Mouse (Mus musculus) hindbrain, embryonic 13.5 days (tissue): ENCODE measurements around the gene Pex19. TPM values are rescaled to one million over a fixed set of nuclear protein-coding genes. Genes with fewer than 3 reads are reported as not detected.

Source experiments
- ATAC-seq: fragments of 200-750 bp; cut with Nextera tagmentation; 2 replicates; pipeline ENCODE4 v1.8.0; 2017; ENCODE audit warnings: moderate TSS enrichment; ENCODE audit not compliant: low FRiP score
- H3K27ac ChIP-seq: fragments of 300-500 bp; sonication (generic); 2 replicates; pipeline ENCODE4 v1.5.1; 2015; ENCODE audit warnings: inconsistent platforms, mild to moderate bottlenecking, moderate library complexity
- H3K27me3 ChIP-seq: fragments of 300-500 bp; sonication (generic); 2 replicates; pipeline ENCODE4 v1.6.1; 2015; ENCODE audit warnings: mild to moderate bottlenecking, inconsistent platforms
- H3K36me3 ChIP-seq: fragments of 300-500 bp; sonication (generic); 2 replicates; pipeline ENCODE4 v1.6.1; 2015; ENCODE audit warnings: mild to moderate bottlenecking, inconsistent platforms
- H3K4me1 ChIP-seq: fragments of 300-500 bp; sonication (generic); replicated peaks from 2 replicates; pipeline ENCODE4 v1.6.1; 2015; ENCODE audit warnings: inconsistent platforms
- H3K4me2 ChIP-seq: fragments of 300-500 bp; sonication (generic); 2 replicates; pipeline ENCODE4 v1.6.1; 2015; ENCODE audit warnings: inconsistent platforms, mild to moderate bottlenecking, moderate library complexity
- H3K4me3 ChIP-seq: fragments of 300-500 bp; sonication (generic); 2 replicates; pipeline ENCODE4 v1.5.1; 2015; ENCODE audit warnings: mild to moderate bottlenecking, inconsistent platforms
- H3K9ac ChIP-seq: fragments of 300-500 bp; sonication (generic); 2 replicates; pipeline ENCODE4 v1.6.1; 2015; ENCODE audit warnings: mild to moderate bottlenecking, inconsistent platforms
- H3K9me3 ChIP-seq: fragments of 300-500 bp; sonication (generic); 2 replicates; pipeline ENCODE4 v1.6.1; 2016; ENCODE audit warnings: inconsistent platforms
- WGBS: fragments of 180-500 bp; shearing (Covaris S2); methylation state at CpG from one replicate; pipeline ENCODE4 v1.1.7; 2015; 5-methylcytosine and 5-hydroxymethylcytosine counted together
- polyA plus RNA-seq: library from polyadenylated mRNA; unstranded; fragments of >200 nt; fragmentation: Nextera tagmentation; extraction: Ambion mirVana; gene quantifications from 2 replicates; pipeline ENCODE4 v1.2.1, GENCODE M21; 2015

Gene Pex19
- polyA plus RNA-seq, result 163 and 168 TPM in 2 replicates

GRCm38 (mm10) chr1:172126376-172127347, at the start of gene Pex19:
TSS of gene Pex19 (plus strand) at chr1:172126755.
- Histone ChIP-seq H3K27me3 (no peaks in the 10 kb centered on the region), H3K4me3 (peak within 1 kb of the TSS; percentile 81), H3K9ac (peak within 1 kb of the TSS; percentile 89), H3K4me2 (peak within 1 kb of the TSS; percentile 77), H3K36me3 (peaks cover 51% of the 10 kb centered on the region), H3K9me3 (no peaks in the 10 kb centered on the region), H3K4me1 (peaks cover 22% of the 10 kb centered on the region), H3K27ac (peak within 1 kb of the TSS; percentile 64)
- ATAC-seq, result peak; percentile 97
- 1% methylated on average over 42 of the region's 42 CpGs for WGBS

- H3K4me3 ChIP-seq, result no peak overlapping the region
- no peaks in the 10 kb centered on the region for H3K27me3 ChIP-seq
- 86% methylated on average over 5 of the region's 5 CpGs for WGBS
- no peaks in the 10 kb centered on the region for H3K9me3 ChIP-seq
- no peak overlapping the region for H3K4me2 ChIP-seq
- H3K27ac ChIP-seq, result no peak overlapping the region
- no peak for ATAC-seq
- 0 out of 2 replicates have a peak overlapping the region, but pooled peaks have one; percentile 19 for H3K9ac ChIP-seq
- peaks cover 12% of the 10 kb centered on the region for H3K4me1 ChIP-seq
- H3K36me3 ChIP-seq, result peaks cover 68% of the 10 kb centered on the region
Observed at GRCm38 (mm10) chr1:172077981-172078380, 48.6 kb upstream of the Pex19 start.

DNA sequence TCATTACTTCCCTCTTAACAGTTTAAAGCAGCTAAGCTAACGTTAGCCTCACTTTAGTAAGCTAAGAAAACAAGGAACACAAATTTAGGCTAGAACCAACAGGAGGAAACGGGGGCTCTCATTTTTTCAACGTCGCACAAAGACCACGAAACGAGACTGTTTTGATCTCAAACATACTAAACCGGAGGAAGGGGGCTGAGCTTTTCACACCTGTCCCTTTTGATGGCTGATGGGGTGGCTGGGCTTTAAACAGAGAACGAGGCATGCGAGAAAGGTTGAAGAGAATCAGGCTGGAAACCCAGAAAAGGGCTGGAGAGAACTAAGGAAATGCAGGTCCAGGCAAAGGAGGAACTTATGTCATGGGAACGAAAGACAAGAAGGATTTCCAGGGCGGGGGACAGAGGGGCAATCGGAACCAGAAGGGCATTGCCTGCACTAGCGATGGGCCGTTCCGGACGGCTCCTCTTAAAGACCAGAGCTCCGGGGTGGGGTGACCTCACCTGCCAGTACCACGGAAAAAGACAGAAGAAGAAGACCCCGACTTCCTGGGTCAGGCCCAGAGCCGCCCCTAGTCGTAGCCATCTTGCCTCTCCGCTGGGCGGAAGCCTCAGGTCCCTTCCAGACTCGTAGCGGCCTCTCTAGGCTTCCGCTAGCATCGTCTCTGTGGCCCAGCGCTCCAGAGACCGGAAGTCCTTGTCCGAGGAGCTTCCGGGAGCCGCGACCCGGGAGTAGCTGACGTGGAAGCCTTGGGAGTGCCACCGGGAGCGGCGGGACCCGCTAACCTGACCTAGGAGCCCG, 44.3 kb upstream of the Pex19 start, which contains the start of the genes Copa and Ncstn:
TSS of gene Copa (plus strand) at position 429 of the 798 bp plus-strand sequence.
TSS of gene Ncstn (minus strand) at position 695 of the 798 bp plus-strand sequence.
- H3K36me3 ChIP-seq, result peaks cover 27% of the 10 kb centered on the region
- WGBS, result under 1% methylated on average over 40 of the region's 40 CpGs
- H3K4me2 ChIP-seq, result peak within 1 kb of the TSS; percentile 77
- H3K27ac ChIP-seq, result peak within 1 kb of the TSS; percentile 92
- no peaks in the 10 kb centered on the region for H3K9me3 ChIP-seq
- no peaks in the 10 kb centered on the region for H3K27me3 ChIP-seq
- peak within 1 kb of the TSS; percentile 92 for H3K4me3 ChIP-seq
- peak within 1 kb of the TSS; percentile 94 for H3K9ac ChIP-seq
- peaks cover 28% of the 10 kb centered on the region for H3K4me1 ChIP-seq
- peak; percentile 98 for ATAC-seq

DNA sequence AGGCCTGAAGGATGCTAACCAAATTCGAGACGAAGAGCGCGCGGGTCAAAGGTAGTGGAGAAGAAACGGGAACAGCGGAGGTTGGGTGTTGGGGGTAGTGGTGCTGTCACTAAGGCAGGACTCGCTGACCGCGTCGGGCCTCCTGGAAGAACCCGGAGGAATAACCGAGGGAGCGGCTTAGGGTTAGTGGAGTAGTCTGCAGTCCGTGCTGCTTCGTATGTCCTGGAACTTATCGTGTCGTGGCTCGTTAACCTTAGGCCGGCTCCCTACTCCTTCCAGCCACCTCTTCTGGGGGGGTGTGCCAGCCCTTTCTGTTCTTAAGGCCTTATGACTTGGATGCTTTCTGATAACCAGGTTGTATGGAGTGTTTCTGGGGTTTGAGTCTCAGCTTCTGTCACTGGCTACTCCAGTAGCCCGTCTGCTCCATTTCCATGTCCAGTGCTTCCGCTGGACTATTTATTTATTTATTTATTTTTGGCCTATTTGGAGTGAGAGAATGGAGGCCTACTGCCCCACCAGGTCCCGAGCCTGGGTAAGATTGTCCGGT, 43.6 kb upstream of the Pex19 start:
- Histone ChIP-seq H3K4me3 (peak overlapping the region; percentile 92), H3K4me2 (peak overlapping the region; percentile 77), H3K4me1 (peaks cover 28% of the 10 kb centered on the region), H3K27me3 (no peaks in the 10 kb centered on the region), H3K36me3 (peaks cover 22% of the 10 kb centered on the region), H3K9me3 (no peaks in the 10 kb centered on the region), H3K27ac (peak overlapping the region; percentile 92), H3K9ac (peak overlapping the region; percentile 94)
- 3% methylated on average over 24 of the region's 24 CpGs for WGBS
- peak; percentile 85; the same call in 1 of the 2 replicates for ATAC-seq

- no peak for ATAC-seq
- Histone ChIP-seq H3K9ac (no peak overlapping the region), H3K9me3 (no peaks in the 10 kb centered on the region), H3K27me3 (no peaks in the 10 kb centered on the region), H3K4me2 (no peak overlapping the region), H3K4me1 (no peaks in the 10 kb centered on the region; the same call in 1 of the 2 replicates), H3K27ac (no peak overlapping the region), H3K4me3 (no peak overlapping the region), H3K36me3 (peaks cover 77% of the 10 kb centered on the region)
- WGBS, result 59% methylated on average over 3 of the region's 3 CpGs
Observed at GRCm38 (mm10) chr1:172093522-172093921, 33.0 kb upstream of the Pex19 start.

- H3K36me3 ChIP-seq, result peaks cover 73% of the 10 kb centered on the region
- no peak overlapping the region for H3K4me3 ChIP-seq
- H3K9me3 ChIP-seq, result no peaks in the 10 kb centered on the region
- no peak for ATAC-seq
- no peak overlapping the region for H3K27ac ChIP-seq
- no peak overlapping the region for H3K9ac ChIP-seq
- no peaks in the 10 kb centered on the region for H3K27me3 ChIP-seq
- H3K4me2 ChIP-seq, result no peak overlapping the region
- no peaks in the 10 kb centered on the region; the same call in 1 of the 2 replicates for H3K4me1 ChIP-seq
Observed at GRCm38 (mm10) chr1:172094295-172094694, 32.3 kb upstream of the Pex19 start.

DNA sequence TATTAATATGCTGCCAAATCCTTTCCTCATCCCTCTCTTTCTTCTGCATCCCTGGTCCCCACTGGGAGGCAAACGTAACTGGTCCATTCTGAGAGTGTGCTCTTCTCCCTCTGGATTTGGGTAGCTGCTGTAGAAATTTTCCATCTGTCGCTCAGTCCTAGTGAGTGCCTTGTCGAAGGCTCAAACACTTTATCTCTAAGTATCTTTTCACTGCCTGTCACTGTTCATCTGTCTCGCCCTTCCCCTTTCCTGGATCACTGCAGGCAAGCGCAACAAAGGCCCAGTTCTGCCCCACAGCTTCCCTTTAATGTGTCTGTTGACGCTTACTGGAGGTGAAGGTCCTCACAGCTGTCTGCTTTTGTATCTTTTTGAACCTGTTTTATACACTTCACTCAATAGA, 31.4 kb upstream of the Pex19 start:
- no peak for ATAC-seq
- Histone ChIP-seq H3K4me3 (no peak overlapping the region), H3K36me3 (peaks cover 70% of the 10 kb centered on the region), H3K9me3 (no peaks in the 10 kb centered on the region), H3K4me1 (no peaks in the 10 kb centered on the region; the same call in 1 of the 2 replicates), H3K27me3 (no peaks in the 10 kb centered on the region), H3K9ac (no peak overlapping the region; the same call in 1 of the 2 replicates), H3K4me2 (no peak overlapping the region), H3K27ac (no peak overlapping the region)
- 33% methylated on average over 6 of the region's 6 CpGs for WGBS

DNA sequence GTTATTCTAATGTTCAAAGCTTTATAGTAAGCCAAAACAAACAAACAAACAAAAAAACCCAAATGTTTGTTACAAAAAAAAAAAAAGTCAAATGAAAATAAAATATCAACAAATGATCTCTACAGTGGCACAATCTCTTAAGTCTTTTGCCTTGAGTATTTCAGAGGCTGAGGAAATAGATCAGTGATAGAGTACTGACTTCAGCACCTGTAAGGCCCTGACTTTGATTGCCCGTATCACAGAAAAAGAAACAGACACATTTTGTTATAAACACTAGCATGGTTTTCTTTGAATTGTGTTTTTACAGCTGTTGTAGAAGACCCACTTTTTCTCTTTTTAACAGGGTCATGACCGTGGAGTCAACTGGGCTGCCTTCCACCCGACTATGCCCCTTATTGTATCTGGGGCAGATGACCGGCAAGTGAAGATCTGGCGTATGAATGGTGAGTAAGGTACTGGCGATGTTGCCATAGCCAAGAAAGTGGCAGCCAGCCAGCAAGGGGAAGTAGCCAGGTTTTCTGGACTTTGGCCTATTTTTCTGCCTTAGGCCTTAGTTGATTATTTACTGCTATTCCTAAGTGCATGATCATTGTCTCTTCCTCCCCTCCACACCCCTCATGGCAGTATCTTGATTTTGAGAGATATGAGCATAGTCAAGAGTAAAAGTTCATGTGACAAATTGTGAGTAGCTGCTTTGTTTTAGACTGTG, 27.1 kb upstream of the Pex19 start:
- Histone ChIP-seq H3K9me3 (no peaks in the 10 kb centered on the region), H3K36me3 (peaks cover 75% of the 10 kb centered on the region), H3K4me1 (no peaks in the 10 kb centered on the region; the same call in 1 of the 2 replicates), H3K9ac (no peak overlapping the region), H3K4me3 (no peak overlapping the region), H3K27ac (no peak overlapping the region), H3K27me3 (no peaks in the 10 kb centered on the region), H3K4me2 (no peak overlapping the region)
- 81% methylated on average over 6 of the region's 6 CpGs for WGBS
- no peak for ATAC-seq

- WGBS, result 88% methylated on average over 4 of the region's 4 CpGs
- peaks cover 88% of the 10 kb centered on the region for H3K36me3 ChIP-seq
- H3K9me3 ChIP-seq, result no peaks in the 10 kb centered on the region
- no peak overlapping the region for H3K4me2 ChIP-seq
- H3K9ac ChIP-seq, result no peak overlapping the region
- H3K4me1 ChIP-seq, result no peaks in the 10 kb centered on the region
- H3K27me3 ChIP-seq, result no peaks in the 10 kb centered on the region
- no peak for ATAC-seq
- no peak overlapping the region for H3K27ac ChIP-seq
- no peak overlapping the region for H3K4me3 ChIP-seq
Observed at GRCm38 (mm10) chr1:172103619-172104018, 22.9 kb upstream of the Pex19 start.

GRCm38 (mm10) chr1:172105101-172105500, 21.5 kb upstream of the Pex19 start:
- no peak overlapping the region for H3K27ac ChIP-seq
- 81% methylated on average over 11 of the region's 11 CpGs for WGBS
- H3K36me3 ChIP-seq, result peaks cover 93% of the 10 kb centered on the region
- ATAC-seq, result no peak
- no peak overlapping the region for H3K4me2 ChIP-seq
- no peaks in the 10 kb centered on the region for H3K9me3 ChIP-seq
- no peak overlapping the region for H3K4me3 ChIP-seq
- H3K4me1 ChIP-seq, result no peaks in the 10 kb centered on the region
- H3K27me3 ChIP-seq, result no peaks in the 10 kb centered on the region
- H3K9ac ChIP-seq, result no peak overlapping the region

DNA sequence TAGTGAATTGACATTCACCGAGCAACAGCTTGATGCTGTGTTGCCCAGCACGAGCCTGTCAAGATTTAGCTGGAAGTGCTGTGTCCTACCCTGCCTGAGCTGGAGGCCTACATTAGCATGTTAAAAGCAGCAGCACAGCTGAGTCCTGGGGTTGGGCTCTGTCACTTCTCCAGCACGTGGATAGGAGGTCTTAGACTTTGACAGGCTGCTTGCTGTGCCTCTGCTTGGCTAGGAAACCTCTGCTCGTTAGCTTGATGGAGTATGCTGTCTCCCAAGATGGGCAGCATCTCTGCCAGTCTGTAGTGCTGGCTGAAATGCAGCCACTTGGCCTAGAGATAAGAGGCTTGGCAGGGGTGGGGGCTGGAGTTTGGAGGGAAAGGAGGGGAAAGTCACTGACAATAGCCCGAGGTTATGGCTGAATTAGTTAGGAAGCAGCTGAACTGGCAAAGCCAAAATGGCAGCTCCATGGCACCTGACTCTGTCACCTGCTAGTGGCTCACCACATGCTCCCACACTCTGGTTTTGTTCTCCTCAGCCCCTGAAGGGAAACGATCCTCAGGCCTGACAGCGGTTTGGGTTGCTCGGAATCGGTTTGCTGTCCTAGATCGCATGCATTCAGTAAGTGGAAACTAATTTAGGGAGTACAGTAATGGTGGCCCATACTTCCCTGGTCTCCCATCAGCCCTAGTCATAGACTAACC, 18.6 kb upstream of the Pex19 start:
- Histone ChIP-seq H3K27me3 (no peaks in the 10 kb centered on the region), H3K4me3 (no peak overlapping the region), H3K36me3 (peaks cover 97% of the 10 kb centered on the region), H3K4me2 (no peak overlapping the region), H3K27ac (no peak overlapping the region), H3K9ac (no peak overlapping the region), H3K4me1 (no peaks in the 10 kb centered on the region), H3K9me3 (no peaks in the 10 kb centered on the region)
- peak; percentile 82; the same call in 1 of the 2 replicates for ATAC-seq
- 60% methylated on average over 10 of the region's 10 CpGs for WGBS
